Mouse (Mus musculus) olfactory bulb, adult 2 months (tissue): ENCODE measurements around the gene Iqcg. TPM values are rescaled to one million over a fixed set of nuclear protein-coding genes. Genes with fewer than 3 reads are reported as not detected.

Source experiments
- H3K27ac ChIP-seq: fragments of 200-500 bp; 2 replicates; pipeline ENCODE4 v1.5.1; 2012; ENCODE audit warnings: low read depth, low read length; ENCODE audit not compliant: insufficient read depth
- H3K4me1 ChIP-seq: fragments of 200-500 bp; 2 replicates; pipeline ENCODE4 v1.6.1; 2012; ENCODE audit warnings: low read length; ENCODE audit not compliant: control insufficient read depth, insufficient read depth
- H3K4me3 ChIP-seq: fragments of 200-500 bp; 2 replicates; pipeline ENCODE4 v1.5.1; 2012; ENCODE audit warnings: mild to moderate bottlenecking, low read depth, low read length, moderate library complexity; ENCODE audit not compliant: insufficient read depth
- CTCF ChIP-seq: fragments of 200-500 bp; IDR thresholded peaks from 2 replicates; pipeline ENCODE4 v1.5.1; 2012; ENCODE audit warnings: low read depth, mild to moderate bottlenecking, low read length, moderate library complexity; ENCODE audit not compliant: insufficient read depth
- POLR2A ChIP-seq: fragments of 200-500 bp; IDR thresholded peaks from 2 replicates; pipeline ENCODE4 v1.6.1; 2012; ENCODE audit warnings: mild to moderate bottlenecking, low read depth, low read length, moderate library complexity; ENCODE audit not compliant: insufficient read depth
- WGBS: fragments of 180-500 bp; shearing (Covaris S2); methylation state at CpG from one replicate; pipeline ENCODE4 v1.1.7; 2018; 5-methylcytosine and 5-hydroxymethylcytosine counted together
- polyA plus RNA-seq: library from polyadenylated mRNA; stranded (reverse); fragments of >200 nt; gene quantifications from 2 replicates; pipeline ENCODE4 v1.2.4, GENCODE M21; 2012; ENCODE audit warnings: low replicate concordance; ENCODE audit not compliant: missing spikeins, insufficient read depth, insufficient read length

The Iqcg gene
- not detected in 2 replicates for polyA plus RNA-seq

DNA sequence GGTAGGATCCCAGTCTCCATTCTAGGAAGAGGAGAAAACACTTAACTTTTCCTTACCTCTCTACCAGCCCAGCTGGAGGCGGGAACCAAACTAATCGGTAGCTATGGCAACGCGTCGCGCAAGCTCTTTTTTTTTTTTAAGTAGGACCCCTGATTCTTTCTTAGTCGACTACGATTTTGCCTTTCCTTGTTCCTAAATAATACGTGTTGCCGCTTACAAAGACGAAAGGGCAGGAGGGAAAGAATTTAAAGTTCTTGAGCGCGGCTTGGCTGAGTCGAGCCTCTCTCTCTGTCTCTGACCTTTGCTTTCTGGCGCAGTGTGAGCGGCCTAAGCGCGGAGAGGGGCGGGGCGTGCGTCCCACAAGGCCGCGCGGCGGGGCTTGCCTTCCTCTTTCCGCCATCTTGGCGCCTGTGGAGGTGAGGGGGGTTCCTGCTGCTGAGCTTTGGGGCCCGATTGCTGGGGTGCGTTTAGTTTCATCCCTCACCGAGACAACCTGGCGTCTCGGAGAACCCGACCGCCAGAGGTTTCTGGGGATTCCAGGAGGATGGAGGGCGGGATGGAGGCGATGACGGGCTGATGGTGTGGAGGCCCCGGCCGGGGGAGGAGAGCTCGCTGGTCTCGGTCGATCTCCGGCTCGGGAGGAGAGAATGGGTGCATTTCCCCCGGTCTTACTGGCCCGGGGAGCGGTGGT lies at the start of gene Iqcg, which contains the start of gene Rpl35a:
Gene Iqcg (minus strand): TSS at position 124 of the 691 bp plus-strand sequence.
Gene Rpl35a (plus strand): TSS at position 359 of the 691 bp plus-strand sequence.
- WGBS: under 1% methylated on average over 47 of the region's 47 CpGs
- peak within 1 kb of the TSS; percentile 67 for H3K4me3 ChIP-seq
- H3K27ac ChIP-seq: peak within 1 kb of the TSS; percentile 98
- peaks cover 4% of the 10 kb centered on the region; the same call in 1 of the 2 replicates for H3K4me1 ChIP-seq
- peak; percentile 85 for TF ChIP-seq POLR2A
- TF ChIP-seq CTCF: no peak

DNA sequence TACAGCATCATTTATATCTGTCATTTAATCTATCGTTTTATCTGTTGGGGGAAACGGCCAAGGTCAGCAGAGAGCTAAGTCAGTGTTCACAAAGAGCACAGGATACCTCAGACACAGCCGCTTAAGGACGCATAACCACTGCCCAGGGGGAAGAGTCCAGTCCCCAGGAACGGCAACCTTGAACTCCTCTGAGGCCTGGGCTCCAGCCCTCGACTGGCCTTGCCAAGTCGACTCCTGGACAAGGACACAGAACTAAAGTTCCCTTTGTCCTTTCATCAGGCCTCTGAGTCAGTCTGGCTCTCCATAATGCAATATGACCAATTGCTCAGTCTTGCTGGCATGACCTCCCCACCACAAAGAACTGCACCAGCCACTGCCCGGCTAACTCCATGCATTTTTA lies 29.6 kb upstream of the Iqcg start:
- 67% methylated on average over 8 of the region's 8 CpGs for WGBS
- no peak overlapping the region for H3K4me3 ChIP-seq
- H3K27ac ChIP-seq: no peak overlapping the region
- no peaks in the 10 kb centered on the region for H3K4me1 ChIP-seq
- no peak for TF ChIP-seq POLR2A
- no peak for TF ChIP-seq CTCF

DNA sequence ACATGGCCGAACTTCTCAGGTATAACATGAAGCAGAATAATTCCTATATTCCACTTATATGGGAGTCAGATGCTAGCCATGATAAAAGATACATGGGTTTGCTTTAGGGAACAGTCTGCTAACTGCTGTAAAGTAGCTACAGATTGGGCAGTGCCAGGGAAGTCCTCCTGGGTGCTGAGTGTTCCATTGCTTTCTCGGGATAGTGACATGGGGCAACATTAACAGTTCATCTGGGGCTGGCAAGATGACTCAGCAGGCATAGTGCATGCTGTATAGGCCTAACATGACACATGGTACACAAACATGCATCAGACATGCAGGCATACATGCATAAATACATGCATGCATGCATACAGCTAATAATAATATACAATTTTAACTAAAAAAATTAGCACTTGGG lies 28.0 kb upstream of the Iqcg start:
- WGBS: 88% methylated on average over 2 of the region's 2 CpGs

DNA sequence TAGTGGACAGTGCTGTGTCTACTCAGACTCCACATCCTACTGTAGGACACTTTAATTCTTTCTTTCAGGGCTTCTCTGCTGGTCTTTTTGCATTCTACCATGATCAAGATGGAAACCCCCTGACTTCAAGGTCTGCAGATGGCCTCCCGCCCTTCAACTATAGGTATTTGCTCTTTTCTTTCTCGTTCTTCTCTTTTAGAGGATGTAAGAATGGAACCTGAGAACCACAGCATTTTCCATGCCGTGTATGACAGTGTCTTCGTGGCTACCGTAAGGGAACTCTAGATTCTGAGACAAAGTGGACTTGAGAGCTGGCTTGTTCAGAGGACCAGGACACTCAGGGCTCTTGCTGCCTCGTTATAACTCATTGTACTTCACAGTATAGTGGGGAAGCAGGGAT lies 26.9 kb upstream of the Iqcg start:
- Histone ChIP-seq H3K4me3 (no peak overlapping the region), H3K4me1 (no peaks in the 10 kb centered on the region), H3K27ac (no peak overlapping the region)
- 89% methylated on average over 6 of the region's 6 CpGs for WGBS
- TF ChIP-seq CTCF (no peak), POLR2A (no peak)

More for the DNA sequence above, 28.0 kb upstream of the Iqcg start:
- TF ChIP-seq POLR2A (no peak), CTCF (no peak)
- H3K4me1 ChIP-seq: no peaks in the 10 kb centered on the region
- H3K27ac ChIP-seq: no peak overlapping the region
- H3K4me3 ChIP-seq: no peak overlapping the region

DNA sequence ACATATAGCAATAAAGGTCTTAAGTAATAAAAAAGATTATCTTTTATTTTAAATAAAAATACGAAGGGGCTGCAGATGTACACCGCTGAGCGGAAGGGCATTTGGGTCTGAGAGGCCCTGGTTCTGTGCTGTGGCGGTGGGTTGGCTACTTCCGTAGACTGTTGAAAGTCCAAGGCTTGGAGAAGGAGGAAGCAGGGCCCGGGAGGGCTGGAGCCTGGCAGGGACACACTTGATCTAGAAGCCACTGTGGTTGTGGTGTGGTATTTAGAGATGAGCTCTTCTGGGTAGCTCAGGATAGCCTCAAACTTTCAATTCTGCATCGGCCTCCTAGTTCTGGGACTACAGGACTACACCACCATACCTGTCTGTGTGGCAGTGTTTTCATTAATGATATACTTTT lies 24.0 kb upstream of the Iqcg start:
- Histone ChIP-seq H3K4me1 (no peaks in the 10 kb centered on the region), H3K27ac (no peak overlapping the region), H3K4me3 (no peak overlapping the region)
- WGBS: 90% methylated on average over 7 of the region's 7 CpGs
- TF ChIP-seq POLR2A (no peak), CTCF (no peak)

DNA sequence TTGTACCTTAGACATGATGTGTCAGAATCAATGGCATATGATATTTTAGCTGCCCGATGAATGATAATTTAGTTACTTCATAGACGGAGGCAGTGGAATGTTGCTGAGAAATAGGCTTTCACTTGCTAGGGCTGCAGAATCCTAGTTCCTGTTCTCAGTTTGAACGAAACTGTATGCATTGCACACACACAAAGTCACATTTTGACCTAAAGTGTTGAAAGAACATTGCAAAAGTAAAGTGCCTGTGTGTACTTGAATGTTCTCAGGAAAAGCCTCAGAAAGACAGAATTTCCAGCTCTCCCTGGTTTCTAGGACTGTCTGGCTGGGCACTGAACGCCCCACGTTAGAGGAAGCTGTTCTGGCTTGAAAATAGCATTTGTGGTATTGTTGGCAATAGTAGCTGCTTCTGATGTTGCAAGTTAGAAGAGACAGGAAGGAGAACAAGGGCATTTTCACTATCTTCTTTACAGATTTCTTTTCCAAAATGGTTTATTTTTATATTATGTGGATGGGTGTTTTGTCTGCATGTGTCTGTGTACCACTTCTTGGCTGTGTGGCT lies 21.1 kb upstream of the Iqcg start:
- TF ChIP-seq CTCF: no peak
- H3K4me3 ChIP-seq: no peak overlapping the region
- H3K4me1 ChIP-seq: no peaks in the 10 kb centered on the region
- no peak overlapping the region for H3K27ac ChIP-seq
- 84% methylated on average over 5 of the region's 5 CpGs for WGBS

DNA sequence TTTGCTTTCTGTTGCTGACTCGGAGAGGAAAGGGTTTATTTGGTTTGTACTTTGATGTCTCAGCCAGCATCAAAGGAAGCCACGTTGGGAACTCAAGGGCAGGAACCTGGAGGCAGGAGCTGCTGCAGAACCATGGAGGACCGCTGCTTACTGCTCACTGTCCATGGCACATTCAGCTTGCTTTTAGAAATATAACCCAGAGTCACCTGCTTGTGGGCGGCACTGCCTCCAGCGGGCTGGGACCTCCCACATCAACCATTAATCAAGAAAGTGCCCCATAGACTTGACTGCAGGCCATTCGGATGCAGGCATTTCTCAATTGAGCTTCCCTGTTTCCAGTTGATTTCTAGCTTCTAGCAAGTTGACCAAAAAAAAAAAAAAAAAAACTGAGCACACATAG lies 20.1 kb upstream of the Iqcg start:
- Histone ChIP-seq H3K27ac (no peak overlapping the region), H3K4me1 (no peaks in the 10 kb centered on the region), H3K4me3 (no peak overlapping the region)
- WGBS: 79% methylated on average over 6 of the region's 6 CpGs
- TF ChIP-seq POLR2A (no peak), CTCF (no peak)

DNA sequence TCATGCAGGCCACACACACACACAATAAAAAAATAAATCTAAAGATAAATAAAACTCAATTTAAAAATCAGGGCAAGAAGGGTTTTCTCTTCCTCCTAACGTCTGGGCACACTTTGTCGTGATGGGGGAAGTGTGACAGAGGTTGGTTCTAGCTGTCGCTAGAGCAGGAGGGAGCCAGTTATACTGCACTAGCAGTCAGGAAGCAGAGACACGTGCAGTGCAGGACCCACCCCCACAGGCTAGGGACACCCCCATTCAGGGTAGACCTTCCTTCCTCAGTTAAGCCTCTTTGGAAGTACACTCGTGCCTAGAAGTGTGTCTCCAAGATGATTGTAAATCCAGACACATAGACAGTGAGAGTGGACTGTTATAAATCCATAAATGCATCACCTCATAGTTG lies 18.9 kb upstream of the Iqcg start:
- no peak for TF ChIP-seq POLR2A
- no peak for TF ChIP-seq CTCF
- no peaks in the 10 kb centered on the region for H3K4me1 ChIP-seq
- H3K4me3 ChIP-seq: no peak overlapping the region
- 78% methylated on average over 5 of the region's 5 CpGs for WGBS
- H3K27ac ChIP-seq: no peak overlapping the region

DNA sequence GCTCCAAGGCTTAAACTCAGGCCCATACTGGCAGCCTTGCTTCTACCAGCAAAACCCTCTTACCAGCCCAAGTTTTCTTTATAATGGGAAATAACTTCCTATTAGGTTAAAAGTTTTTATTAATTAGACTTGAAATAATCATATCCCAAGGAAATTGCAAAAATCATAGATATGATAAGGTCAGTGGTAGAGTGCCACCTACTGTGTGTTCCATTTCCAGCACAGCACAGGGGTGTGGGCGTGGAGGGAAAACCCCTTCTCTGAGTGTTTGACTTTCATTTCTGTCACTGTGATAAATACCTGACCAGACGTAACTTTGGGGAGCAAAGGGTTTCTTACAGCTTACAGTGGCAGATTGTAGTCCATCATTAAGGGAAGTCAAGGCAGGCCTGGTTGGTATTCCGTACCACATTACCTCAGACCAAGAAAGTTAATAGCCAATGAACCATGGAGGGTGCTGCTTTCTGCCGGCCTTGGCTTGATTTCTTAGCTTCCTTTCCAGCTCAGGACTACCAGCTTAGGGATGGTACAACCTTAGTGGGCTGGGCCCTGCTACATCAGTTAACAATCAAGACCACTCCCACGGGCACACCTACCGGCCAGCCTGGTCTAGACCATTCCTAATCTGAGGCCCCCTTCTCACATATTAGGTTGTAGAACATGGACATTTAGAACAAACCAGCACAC lies 17.0 kb upstream of the Iqcg start:
- WGBS: 92% methylated on average over 6 of the region's 6 CpGs
- no peak overlapping the region for H3K27ac ChIP-seq
- no peak for TF ChIP-seq CTCF
- no peak for TF ChIP-seq POLR2A
- H3K4me1 ChIP-seq: no peaks in the 10 kb centered on the region
- H3K4me3 ChIP-seq: no peak overlapping the region
